Mouse (Mus musculus) G1E (cell line): ENCODE results near the gene Mylk.

Experiments
- CTCF ChIP-seq: IDR thresholded peaks from 2 replicates; pipeline ENCODE4 v1.5.1; 2012; ENCODE audit warnings: low read depth, low read length, inconsistent platforms, mixed read lengths
- GATA1 ChIP-seq: IDR thresholded peaks from 2 replicates; pipeline ENCODE4 v1.6.1; 2012; ENCODE audit warnings: borderline replicate concordance, low read length, inconsistent platforms, mixed read lengths
- POLR2AphosphoS5 ChIP-seq: IDR thresholded peaks from 2 replicates; pipeline ENCODE4 v1.6.1; 2012; ENCODE audit warnings: low read depth, low read length, inconsistent platforms; ENCODE audit not compliant: insufficient replicate concordance

DNA sequence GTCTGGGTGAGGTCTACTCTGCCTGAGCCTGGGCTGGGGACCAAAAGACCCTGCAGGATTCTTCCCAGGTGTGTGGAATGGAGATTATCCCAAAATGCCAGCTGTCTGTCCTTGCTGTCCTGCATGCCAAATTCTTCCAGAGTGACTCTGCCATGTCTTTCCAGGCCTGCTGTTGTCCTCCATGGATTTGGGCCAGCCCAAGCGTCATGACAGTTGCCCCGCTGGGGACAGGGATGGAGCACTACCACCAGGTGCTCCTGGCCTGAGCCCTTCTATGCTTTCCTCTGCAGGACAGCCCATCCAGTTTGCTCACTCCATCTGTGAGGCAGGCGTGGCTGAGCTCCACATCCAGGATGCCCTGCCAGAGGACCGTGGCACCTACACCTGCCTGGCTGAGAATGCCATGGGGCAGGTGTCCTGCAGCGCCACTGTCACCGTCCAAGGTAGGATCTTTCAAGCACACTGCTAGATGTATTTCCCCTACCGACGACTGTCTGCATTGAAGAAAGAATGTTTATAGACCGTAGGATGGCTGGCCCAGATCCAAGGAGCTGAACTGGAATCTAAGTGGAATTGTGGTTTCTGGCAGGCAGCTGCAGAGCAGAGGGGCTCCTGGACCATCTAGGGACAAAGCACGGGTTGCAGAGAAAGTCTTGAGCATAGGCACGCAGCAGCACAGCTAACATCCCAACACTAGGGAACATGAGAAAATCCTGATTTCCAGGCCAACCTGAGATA, 154.2 kb downstream of the Mylk start:
- no peak for TF ChIP-seq GATA1
- no peak for TF ChIP-seq CTCF
- TF ChIP-seq POLR2AphosphoS5: no peak
